Mouse (Mus musculus) stomach, embryonic 14.5 days (tissue): ENCODE data around the gene Sufu. TPM values are rescaled to one million over a fixed set of nuclear protein-coding genes. Genes with fewer than 3 reads are reported as not detected.

Experiments used
- ATAC-seq: fragments of 200-750 bp; cut with Nextera tagmentation; 2 replicates; pipeline ENCODE4 v1.8.0; 2017; ENCODE audit warnings: low read depth, moderate TSS enrichment; ENCODE audit not compliant: insufficient number of reproducible peaks, insufficient read depth, low FRiP score
- H3K27ac ChIP-seq: fragments of 300-500 bp; sonication (generic); 2 replicates; pipeline ENCODE4 v1.5.1; 2014; ENCODE audit warnings: mild to moderate bottlenecking, low read length, moderate library complexity, mixed read lengths
- H3K27me3 ChIP-seq: fragments of 300-500 bp; sonication (generic); 2 replicates; pipeline ENCODE4 v1.6.1; 2014; ENCODE audit warnings: low read length, control low read depth, mixed read lengths; ENCODE audit not compliant: control insufficient read depth, insufficient read depth
- H3K36me3 ChIP-seq: fragments of 300-500 bp; sonication (generic); 2 replicates; pipeline ENCODE4 v1.6.1; 2014; ENCODE audit warnings: mild to moderate bottlenecking, control low read depth, low read length, moderate library complexity, mixed read lengths; ENCODE audit not compliant: control insufficient read depth, insufficient read depth
- H3K4me1 ChIP-seq: fragments of 300-500 bp; sonication (generic); 2 replicates; pipeline ENCODE4 v1.6.1; 2014; ENCODE audit warnings: low read length, control low read depth, mixed read lengths; ENCODE audit not compliant: control insufficient read depth, insufficient read depth
- H3K4me2 ChIP-seq: fragments of 300-500 bp; sonication (generic); replicated peaks from 2 replicates; pipeline ENCODE4 v1.6.1; 2014; ENCODE audit warnings: low read depth, low read length, control low read depth
- H3K4me3 ChIP-seq: fragments of 300-500 bp; sonication (generic); 2 replicates; pipeline ENCODE4 v1.5.1; 2014; ENCODE audit warnings: low read depth, low read length, control low read depth
- H3K9ac ChIP-seq: fragments of 300-500 bp; sonication (generic); replicated peaks from 2 replicates; pipeline ENCODE4 v1.6.1; 2014; ENCODE audit warnings: low read depth, mild to moderate bottlenecking, control low read depth, low read length, moderate library complexity, mixed read lengths
- H3K9me3 ChIP-seq: fragments of 300-500 bp; sonication (generic); 2 replicates; pipeline ENCODE4 v1.6.1; 2016; ENCODE audit warnings: low read depth, low read length, control low read depth; ENCODE audit not compliant: control insufficient read depth
- WGBS: fragments of 180-500 bp; shearing (Covaris S2); extraction: QIAGEN DNeasy Blood & Tissue Kit; methylation state at CpG from one replicate; pipeline ENCODE4 v1.1.7; 2014; 5-methylcytosine and 5-hydroxymethylcytosine counted together
- polyA plus RNA-seq: library from polyadenylated mRNA; unstranded; fragments of >200 nt; fragmentation: Nextera tagmentation; extraction: Ambion mirVana; gene quantifications from 2 replicates; pipeline ENCODE4 v1.2.1, GENCODE M21; 2014

Gene Sufu
- polyA plus RNA-seq, 1 experiment from 2014 or later = 35.4 TPM

DNA sequence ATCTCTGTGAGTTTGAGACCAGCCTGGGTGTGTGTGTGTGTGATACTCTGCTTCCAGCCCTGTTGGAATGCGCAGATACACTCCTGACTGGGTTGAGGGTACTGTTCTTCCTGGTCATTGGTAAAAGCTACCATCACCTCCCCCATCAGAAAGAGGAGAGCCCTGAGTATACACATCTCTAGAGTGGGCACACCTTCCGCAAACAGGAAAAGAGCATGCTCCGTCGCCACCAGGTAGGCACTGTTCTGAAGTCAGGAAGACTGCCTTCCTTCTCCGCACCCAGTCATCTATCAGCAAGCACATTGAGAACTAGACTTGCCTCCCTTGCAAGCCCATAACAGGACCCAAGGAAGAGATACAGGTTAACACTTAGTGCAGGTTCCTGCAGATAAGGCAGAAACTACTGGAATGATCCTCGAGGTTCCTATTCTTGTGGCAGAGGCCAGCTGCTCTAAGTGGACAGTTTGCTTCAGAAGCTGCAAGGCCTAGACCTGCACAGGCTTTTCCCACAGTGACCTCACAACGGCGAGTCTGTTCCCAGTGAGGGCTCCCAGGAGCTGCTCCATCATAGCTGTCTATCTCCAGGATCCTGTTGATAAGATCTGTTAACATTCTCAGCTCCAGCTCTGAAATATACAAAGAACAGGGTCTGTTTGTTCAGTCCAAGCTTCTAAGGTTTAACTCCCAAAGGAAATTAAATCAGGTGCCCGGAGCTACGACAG is 84.1 kb downstream of the Sufu start:
- H3K9ac ChIP-seq = no peak overlapping the region
- WGBS = 48% methylated on average over 10 of the region's 10 CpGs

GRCm38 (mm10) chr19:46481352-46481751 is 84.7 kb downstream of the Sufu start:
- H3K4me3 ChIP-seq = no peak overlapping the region
- H3K4me1 ChIP-seq = peaks cover 72% of the 10 kb centered on the region
- peak overlapping the region; percentile 79 for H3K27ac ChIP-seq
- peaks cover 28% of the 10 kb centered on the region for H3K36me3 ChIP-seq
- no peak overlapping the region for H3K4me2 ChIP-seq
- 18% methylated on average over 3 of the region's 3 CpGs for WGBS
- no peaks in the 10 kb centered on the region for H3K27me3 ChIP-seq
- no peak for ATAC-seq
- H3K9me3 ChIP-seq = no peaks in the 10 kb centered on the region
- H3K9ac ChIP-seq = no peak overlapping the region

More for the DNA sequence above, 84.1 kb downstream of the Sufu start:
- Histone ChIP-seq H3K4me3 (no peak overlapping the region), H3K4me2 (no peak overlapping the region), H3K27ac (peak overlapping the region; percentile 79), H3K27me3 (no peaks in the 10 kb centered on the region), H3K4me1 (peaks cover 72% of the 10 kb centered on the region), H3K36me3 (peaks cover 23% of the 10 kb centered on the region), H3K9me3 (no peaks in the 10 kb centered on the region)
- no peak for ATAC-seq

GRCm38 (mm10) chr19:46481756-46482155 is 85.1 kb downstream of the Sufu start:
- H3K27ac ChIP-seq = peak overlapping the region; percentile 79; the same call in 1 of the 2 replicates
- peaks cover 30% of the 10 kb centered on the region for H3K36me3 ChIP-seq
- no peak overlapping the region for H3K4me3 ChIP-seq
- 0 out of 2 replicates have a peak, but pooled peaks have one; percentile 10 for ATAC-seq
- 9% methylated on average over 4 of the region's 4 CpGs for WGBS
- no peaks in the 10 kb centered on the region for H3K9me3 ChIP-seq
- no peak overlapping the region for H3K4me2 ChIP-seq
- H3K9ac ChIP-seq = no peak overlapping the region
- peaks cover 72% of the 10 kb centered on the region for H3K4me1 ChIP-seq
- H3K27me3 ChIP-seq = no peaks in the 10 kb centered on the region

- peaks cover 29% of the 10 kb centered on the region for H3K36me3 ChIP-seq
- no peak overlapping the region for H3K9ac ChIP-seq
- no peak overlapping the region; the same call in 1 of the 2 replicates for H3K27ac ChIP-seq
- H3K9me3 ChIP-seq = no peaks in the 10 kb centered on the region
- ATAC-seq = no peak
- no peak overlapping the region for H3K4me3 ChIP-seq
- WGBS = 49% methylated on average over 17 of the region's 17 CpGs
- no peak overlapping the region for H3K4me2 ChIP-seq
- no peaks in the 10 kb centered on the region for H3K27me3 ChIP-seq
- peaks cover 62% of the 10 kb centered on the region for H3K4me1 ChIP-seq
Measured at GRCm38 (mm10) chr19:46482896-46483516, 86.3 kb downstream of the Sufu start.

DNA sequence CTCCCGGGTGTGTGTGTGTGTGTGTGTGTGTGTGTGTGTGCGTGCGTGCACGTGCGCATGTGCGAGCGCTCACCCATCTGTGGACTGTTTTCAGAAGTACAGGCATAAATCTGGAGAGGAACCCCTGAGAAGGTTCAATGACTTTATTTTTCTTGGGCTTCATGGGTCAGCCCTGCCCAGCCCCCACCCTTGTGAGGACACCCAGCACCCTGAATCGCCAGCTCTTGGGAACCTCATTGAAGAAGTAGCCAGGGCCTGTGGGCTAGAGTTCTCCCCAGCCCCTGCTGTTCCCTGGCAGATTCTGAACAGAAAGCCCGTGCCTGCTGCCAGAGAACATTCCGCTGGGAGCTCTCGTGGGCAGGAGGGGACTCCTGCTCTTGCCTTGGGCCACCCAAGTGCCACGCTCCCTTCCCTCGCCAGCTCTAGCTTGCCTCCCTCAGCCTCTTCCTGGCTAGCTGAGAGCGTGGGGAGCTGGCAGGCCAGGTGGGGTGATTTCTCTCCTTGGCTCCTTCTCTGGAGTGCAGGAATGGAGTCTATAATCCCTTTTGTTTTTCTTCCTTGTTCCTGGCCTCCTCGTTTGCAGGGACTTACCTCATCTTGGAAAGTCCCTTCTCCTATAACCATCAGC is 87.1 kb downstream of the Sufu start:
- no peak for ATAC-seq
- no peak overlapping the region for H3K4me3 ChIP-seq
- H3K9ac ChIP-seq = no peak overlapping the region
- H3K9me3 ChIP-seq = no peaks in the 10 kb centered on the region
- H3K4me1 ChIP-seq = peaks cover 54% of the 10 kb centered on the region
- no peak overlapping the region for H3K4me2 ChIP-seq
- 75% methylated on average over 15 of the region's 15 CpGs for WGBS
- H3K27ac ChIP-seq = peak overlapping the region; percentile 3; the same call in 1 of the 2 replicates
- peaks cover 25% of the 10 kb centered on the region for H3K36me3 ChIP-seq
- H3K27me3 ChIP-seq = no peaks in the 10 kb centered on the region

GRCm38 (mm10) chr19:46484518-46484917 is 87.8 kb downstream of the Sufu start:
- 75% methylated on average over 5 of the region's 5 CpGs for WGBS
- Histone ChIP-seq H3K4me3 (no peak overlapping the region), H3K9ac (0 out of 2 replicates have a peak overlapping the region, but pooled peaks have one; percentile 6), H3K27ac (peak overlapping the region; percentile 3), H3K27me3 (no peaks in the 10 kb centered on the region), H3K4me1 (peaks cover 47% of the 10 kb centered on the region), H3K36me3 (peaks cover 25% of the 10 kb centered on the region), H3K4me2 (no peak overlapping the region), H3K9me3 (no peaks in the 10 kb centered on the region)
- no peak for ATAC-seq

DNA sequence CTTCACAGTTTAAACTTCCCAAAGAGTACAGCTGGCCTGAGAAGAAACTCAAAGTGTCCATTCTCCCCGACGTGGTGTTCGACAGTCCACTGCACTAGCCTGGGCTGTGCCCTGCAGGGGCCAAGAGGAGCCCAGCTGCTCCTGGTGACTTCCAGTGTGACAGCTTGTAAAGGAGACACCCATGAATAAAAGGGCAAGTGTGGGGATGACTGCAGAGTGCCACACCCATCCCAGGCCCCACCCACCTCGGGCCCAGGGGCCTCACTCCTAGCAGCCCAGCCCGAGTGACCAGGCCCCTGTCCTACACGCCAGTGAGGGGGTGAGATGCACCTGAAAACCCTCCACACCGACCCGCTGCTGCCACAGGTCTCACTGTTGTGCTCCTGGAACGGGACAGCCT is 89.2 kb downstream of the Sufu start:
- Histone ChIP-seq H3K9ac (no peak overlapping the region), H3K9me3 (no peaks in the 10 kb centered on the region), H3K36me3 (peaks cover 20% of the 10 kb centered on the region), H3K4me1 (peaks cover 40% of the 10 kb centered on the region), H3K4me2 (no peak overlapping the region), H3K27me3 (no peaks in the 10 kb centered on the region), H3K4me3 (no peak overlapping the region), H3K27ac (no peak overlapping the region)
- 64% methylated on average over 9 of the region's 9 CpGs for WGBS
- no peak for ATAC-seq

DNA sequence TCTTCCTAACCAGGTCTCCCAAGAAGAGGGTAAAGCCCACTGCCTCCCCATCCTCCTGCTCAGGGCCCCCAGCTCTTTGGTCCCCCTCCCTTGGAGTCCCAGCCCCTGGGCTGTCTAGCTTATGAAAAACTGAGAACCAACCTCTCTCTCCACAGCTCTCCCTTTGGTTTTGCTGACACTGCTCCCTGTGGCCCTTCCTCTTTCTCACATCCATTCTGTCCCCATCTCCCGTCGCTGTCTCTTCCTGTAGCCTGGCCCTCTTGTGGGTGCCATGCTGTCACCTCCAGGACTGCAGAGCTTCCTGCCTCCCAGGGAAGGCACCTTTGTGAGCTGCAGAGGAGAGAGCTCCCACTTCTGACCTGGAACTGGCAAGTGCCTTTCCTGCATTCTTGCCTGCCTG is 90.0 kb downstream of the Sufu start:
- H3K4me2 ChIP-seq = no peak overlapping the region
- 64% methylated on average over 2 of the region's 2 CpGs for WGBS
- no peaks in the 10 kb centered on the region for H3K27me3 ChIP-seq
- H3K4me3 ChIP-seq = no peak overlapping the region
- no peak for ATAC-seq
- H3K4me1 ChIP-seq = peaks cover 32% of the 10 kb centered on the region
- no peak overlapping the region for H3K9ac ChIP-seq
- peaks cover 20% of the 10 kb centered on the region for H3K36me3 ChIP-seq
- H3K9me3 ChIP-seq = no peaks in the 10 kb centered on the region
- H3K27ac ChIP-seq = no peak overlapping the region
